ENCODE assay signal across 9 mouse cellular contexts in the genomic region with DNA sequence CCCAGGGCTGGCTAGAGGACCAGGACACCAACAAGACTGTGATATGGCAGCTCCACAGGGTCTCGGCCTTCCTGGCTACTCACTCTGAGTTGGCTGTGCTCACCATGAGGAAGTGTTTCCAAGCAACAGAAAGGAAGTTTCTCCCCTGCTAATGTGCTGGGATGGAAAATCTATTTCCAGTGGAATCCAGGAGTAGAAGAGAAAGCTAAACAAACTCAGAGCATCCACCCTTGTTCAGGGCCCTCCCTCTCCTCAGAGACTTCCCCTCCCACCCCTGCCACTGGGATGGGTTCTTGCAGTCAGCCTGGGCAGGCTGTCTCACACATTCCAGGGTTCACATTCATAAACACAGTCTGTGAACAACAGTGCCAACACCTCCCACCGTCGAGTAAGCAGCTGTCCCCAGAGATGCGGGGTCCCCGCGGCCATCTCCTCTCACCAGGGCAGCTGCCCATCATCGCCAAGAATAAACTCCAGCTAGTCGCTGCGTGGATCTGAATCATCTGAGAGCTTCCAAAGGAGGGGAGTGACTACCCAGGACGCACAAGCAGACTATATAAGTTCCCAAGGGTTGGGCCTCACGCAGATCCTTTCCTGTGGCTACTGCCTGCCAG. TPM values are rescaled to one million over a fixed set of nuclear protein-coding genes. Genes with fewer than 3 reads are reported as not detected.
DNase-seq lines count a peak whose midpoint lies in the region; ATAC-seq lines count a peak whose summit lies in the region.
"Had no signal": no experiment of that assay in that cellular context is flagged by ENCODE, and none has a peak within 500 bp of the region (broad histone marks: within the 10 kb centered on the region; RNA-seq: fewer than 3 reads in every experiment).

TSS of gene Mustn1 (plus strand) at position 243 of the 614 bp plus-strand sequence.

- WGBS in heart, embryonic 10.5 days = 63% methylated on average over 11 of the region's 11 CpGs
- 41% methylated on average over 11 of the region's 11 CpGs for WGBS in stomach, embryonic 16.5 days

- H3K9ac ChIP-seq in stomach, embryonic 16.5 days (ENCODE audit: low read length) = peak within 1 kb of the TSS; percentile 59; the same call in 1 of the 2 replicates

- H3K4me1 ChIP-seq in heart, embryonic 10.5 days = peaks cover 50% of the 10 kb centered on the region
- H3K4me1 ChIP-seq in stomach, embryonic 16.5 days (ENCODE audit: control insufficient read depth, insufficient read depth, low read length) = peaks cover 18% of the 10 kb centered on the region

- peak; percentile 57 for ATAC-seq in stomach, embryonic 16.5 days (ENCODE audit: insufficient read depth, low FRiP score)

- no peaks in the 10 kb centered on the region for H3K9me3 ChIP-seq in heart, embryonic 10.5 days
- H3K9me3 ChIP-seq in stomach, embryonic 16.5 days (replicated peaks; ENCODE audit: control insufficient read depth, low read length) = no peaks in the 10 kb centered on the region

- no peaks in the 10 kb centered on the region for H3K27me3 ChIP-seq in heart, embryonic 10.5 days (ENCODE audit: insufficient read depth, poor library complexity, severe bottlenecking)
- no peaks in the 10 kb centered on the region for H3K27me3 ChIP-seq in stomach, embryonic 16.5 days (ENCODE audit: control insufficient read depth, insufficient read depth, low read length)

- peak; percentile 17 to 20 for DNase-seq in cerebellum, postnatal 10 days
- DNase-seq in cerebellum, adult 8-10 months = no peak
- DNase-seq in brain, adult 2 months (ENCODE audit: low read depth, low spot score) = peak; percentile 57
- no peak for DNase-seq in heart, embryonic 10.5 days (ENCODE audit: low spot score)
- peak; percentile 19 for DNase-seq in left cerebral cortex, postnatal 4 days
- DNase-seq in cerebellum, adult 18-20 months = no peak
- DNase-seq in embryo, embryonic 10.5 days (ENCODE audit: low spot score) = no peak

- peak within 1 kb of the TSS; percentile 11; the same call in 1 of the 2 replicates for H3K4me2 ChIP-seq in stomach, embryonic 16.5 days (ENCODE audit: low read depth, low read length)

- intact Hi-C loops in left cerebral cortex, postnatal 4 days (cut with DNase I) = loop anchor here (5.0 kb wide), 1 partner anchor 63 kb away; the partner anchor contains the start of gene Itih1

- peaks cover 20% of the 10 kb centered on the region; the same call in 1 of the 2 replicates for H3K36me3 ChIP-seq in heart, embryonic 10.5 days
- H3K36me3 ChIP-seq in stomach, embryonic 16.5 days (ENCODE audit: control insufficient read depth, insufficient read depth, low read length) = no peaks in the 10 kb centered on the region

- no peak within 1 kb of the TSS for H3K4me3 ChIP-seq in heart, embryonic 10.5 days
- no peak within 1 kb of the TSS for H3K4me3 ChIP-seq in stomach, embryonic 16.5 days (replicated peaks; ENCODE audit: low read length)

- H3K27ac ChIP-seq in heart, embryonic 10.5 days = peak within 1 kb of the TSS; percentile 75; the same call in 1 of the 2 replicates
- peak within 1 kb of the TSS; percentile 84 for H3K27ac ChIP-seq in stomach, embryonic 16.5 days (ENCODE audit: low read length)
- H3K27ac ChIP-seq: macrophage had no signal

RNA-seq across cellular contexts. Expression of gene Mustn1, which starts in this region (rescaled TPM):
- polyA plus RNA-seq in heart, embryonic 10.5 days (2016; fragmentation: Nextera tagmentation; extraction: Ambion mirVana) = 0.90 and 0.99 TPM in 2 replicates
- total RNA-seq in left cerebral cortex, postnatal 4 days (2021) = 1 to 10 TPM; 1.1 to 1.4 TPM
- polyA plus RNA-seq in stomach, embryonic 16.5 days (2015; fragmentation: Nextera tagmentation; extraction: Ambion mirVana) = 10.1 and 11.4 TPM in 2 replicates
- polyA plus RNA-seq: macrophage had no signal

Comparison
In these comparisons a context has a peak if more than half of its experiments do, and no peak if none do; other contexts are left out.
1. DNase-seq: peak in cerebellum, postnatal 10 days (2 of 2), brain, adult 2 months (single experiment) and left cerebral cortex, postnatal 4 days (single experiment); none in cerebellum, adult 8-10 months (single experiment), heart, embryonic 10.5 days (single experiment), cerebellum, adult 18-20 months (0 of 2) and embryo, embryonic 10.5 days (single experiment).